Mouse (Mus musculus): ENCODE data around the gene Acyp2. TPM values are rescaled to one million over a fixed set of nuclear protein-coding genes. Genes with fewer than 3 reads are reported as not detected.
"Not testable (repeated sequence)": the region's sequence is repeated elsewhere in the genome, so short reads cannot be mapped to it uniquely, and the experiment has no call there.

Gene Acyp2
- polyA plus RNA-seq, 1 experiment from 2014 or later, result 39.3 TPM

- no peak overlapping the region for H3K4me2 ChIP-seq (ENCODE audit: low read length)
- no peak overlapping the region for H3K4me3 ChIP-seq (ENCODE audit: control insufficient read depth in 1 of 2, insufficient read depth in 1 of 2, low read depth in 1 of 2, low read length in 2 of 2)
- H3K27me3 ChIP-seq (ENCODE audit: control insufficient read depth, insufficient read depth, low read length), result no peaks in the 10 kb centered on the region
- no peaks in the 10 kb centered on the region for H3K36me3 ChIP-seq (ENCODE audit: control insufficient read depth, insufficient read depth, low read length)
- no peaks in the 10 kb centered on the region for H3K4me1 ChIP-seq (ENCODE audit: control insufficient read depth in 2 of 2, insufficient read depth in 2 of 2, low read length in 2 of 2)
- no peak overlapping the region for H3K9ac ChIP-seq (ENCODE audit: low read length)
- H3K9me3 ChIP-seq (ENCODE audit: control insufficient read depth, low read length), result no peaks in the 10 kb centered on the region
- 86% methylated on average over 1 of the region's 1 CpGs for WGBS
- ATAC-seq (ENCODE audit: insufficient number of reproducible peaks, insufficient read depth, low FRiP score, low read depth), result no peak
- no peak overlapping the region for H3K27ac ChIP-seq (replicated peaks in 1 of 2; ENCODE audit: control insufficient read depth in 1 of 2, insufficient read depth in 1 of 2, low read depth in 2 of 2, low read length in 2 of 2)
These were observed 1.0 kb upstream of the Acyp2 start for GRCm38 (mm10) chr11:30650416-30650815.

DNA sequence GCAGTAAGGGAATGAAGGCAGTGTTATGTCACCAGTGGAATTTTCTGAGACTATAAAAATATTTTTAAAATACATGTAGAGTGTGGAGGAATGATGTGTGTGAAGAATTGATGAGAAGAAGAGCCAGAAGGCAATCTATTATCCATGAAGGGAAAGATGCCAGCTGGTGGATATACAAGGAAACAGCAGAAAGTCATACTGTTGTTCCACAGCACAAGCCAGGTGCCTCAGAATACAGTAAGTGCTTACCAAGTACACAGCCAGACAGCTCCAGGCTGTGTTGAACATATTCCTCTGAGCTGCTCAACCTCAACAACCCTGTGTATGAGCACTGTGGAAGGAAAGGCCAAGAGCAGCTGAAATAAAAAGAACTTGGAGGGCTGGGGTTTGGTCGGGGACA, 13.7 kb downstream of the Acyp2 start:
- Histone ChIP-seq H3K9me3 (ENCODE audit: control insufficient read depth, low read length) (no peaks in the 10 kb centered on the region), H3K27me3 (ENCODE audit: control insufficient read depth, insufficient read depth, low read length) (no peaks in the 10 kb centered on the region), H3K9ac (ENCODE audit: low read length) (no peak overlapping the region), H3K4me2 (ENCODE audit: low read length) (no peak overlapping the region), H3K36me3 (ENCODE audit: control insufficient read depth, insufficient read depth, low read length) (no peaks in the 10 kb centered on the region), H3K27ac (replicated peaks in 1 of 2; ENCODE audit: control insufficient read depth in 1 of 2, insufficient read depth in 1 of 2, low read depth in 2 of 2, low read length in 2 of 2) (no peak overlapping the region), H3K4me3 (ENCODE audit: control insufficient read depth in 1 of 2, insufficient read depth in 1 of 2, low read depth in 1 of 2, low read length in 2 of 2) (no peak overlapping the region), H3K4me1 (ENCODE audit: control insufficient read depth in 2 of 2, insufficient read depth in 2 of 2, low read length in 2 of 2) (no peaks in the 10 kb centered on the region)
- no peak for ATAC-seq (ENCODE audit: insufficient number of reproducible peaks, insufficient read depth, low FRiP score, low read depth)
- WGBS, result 88% methylated on average over 1 of the region's 1 CpGs

DNA sequence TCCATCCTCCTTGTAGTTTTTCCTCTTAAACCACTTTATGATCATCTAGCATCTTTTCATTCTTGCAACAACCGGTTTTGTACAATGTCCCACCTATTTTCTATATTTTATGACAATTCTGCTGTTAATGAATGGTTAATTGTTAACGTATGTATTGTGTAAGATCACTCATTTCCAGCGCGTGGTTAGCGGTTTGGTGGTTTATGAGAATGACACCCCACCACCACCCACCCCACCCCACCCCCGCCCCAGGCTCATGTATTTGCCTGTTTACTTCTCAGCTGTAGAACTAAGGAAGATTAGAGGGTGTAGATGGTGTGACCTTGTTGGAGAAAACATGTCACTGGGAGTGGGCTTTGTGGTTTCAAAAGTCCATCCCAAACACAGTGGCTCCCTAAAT, 18.9 kb downstream of the Acyp2 start:
- Histone ChIP-seq H3K36me3 (ENCODE audit: control insufficient read depth, insufficient read depth, low read length) (peaks cover 5% of the 10 kb centered on the region), H3K4me2 (ENCODE audit: low read length) (no peak overlapping the region), H3K27ac (replicated peaks in 1 of 2; ENCODE audit: control insufficient read depth in 1 of 2, insufficient read depth in 1 of 2, low read depth in 2 of 2, low read length in 2 of 2) (no peak overlapping the region), H3K4me3 (ENCODE audit: control insufficient read depth in 1 of 2, insufficient read depth in 1 of 2, low read depth in 1 of 2, low read length in 2 of 2) (no peak overlapping the region), H3K9me3 (ENCODE audit: control insufficient read depth, low read length) (no peaks in the 10 kb centered on the region), H3K4me1 (ENCODE audit: control insufficient read depth in 2 of 2, insufficient read depth in 2 of 2, low read length in 2 of 2) (no peaks in the 10 kb centered on the region), H3K9ac (ENCODE audit: low read length) (no peak overlapping the region), H3K27me3 (ENCODE audit: control insufficient read depth, insufficient read depth, low read length) (no peaks in the 10 kb centered on the region)
- ATAC-seq (ENCODE audit: insufficient number of reproducible peaks, insufficient read depth, low FRiP score, low read depth), result no peak
- 83% methylated on average over 6 of the region's 6 CpGs for WGBS

- Histone ChIP-seq H3K4me3 (ENCODE audit: control insufficient read depth in 1 of 2, insufficient read depth in 1 of 2, low read depth in 1 of 2, low read length in 2 of 2) (no peak overlapping the region), H3K9me3 (ENCODE audit: control insufficient read depth, low read length) (no peaks in the 10 kb centered on the region), H3K4me1 (ENCODE audit: control insufficient read depth in 2 of 2, insufficient read depth in 2 of 2, low read length in 2 of 2) (peaks cover 3 to 7% of the 10 kb centered on the region in 2 experiments; a peak in 2 of 4 replicates), H3K9ac (ENCODE audit: low read length) (no peak overlapping the region), H3K27me3 (ENCODE audit: control insufficient read depth, insufficient read depth, low read length) (no peaks in the 10 kb centered on the region), H3K4me2 (ENCODE audit: low read length) (no peak overlapping the region), H3K36me3 (ENCODE audit: control insufficient read depth, insufficient read depth, low read length) (peaks cover 5% of the 10 kb centered on the region), H3K27ac (replicated peaks in 1 of 2; ENCODE audit: control insufficient read depth in 1 of 2, insufficient read depth in 1 of 2, low read depth in 2 of 2, low read length in 2 of 2) (no peak overlapping the region)
- no peak for ATAC-seq (ENCODE audit: insufficient number of reproducible peaks, insufficient read depth, low FRiP score, low read depth)
- 74% methylated on average over 2 of the region's 2 CpGs for WGBS
These were observed 26.2 kb downstream of the Acyp2 start for GRCm38 (mm10) chr11:30623218-30623617.

GRCm38 (mm10) chr11:30621386-30622363, 27.7 kb downstream of the Acyp2 start:
- not testable (repeated sequence) for H3K9me3 ChIP-seq (ENCODE audit: control insufficient read depth, low read length); H3K27ac ChIP-seq (replicated peaks in 1 of 2; ENCODE audit: control insufficient read depth in 1 of 2, insufficient read depth in 1 of 2, low read depth in 2 of 2, low read length in 2 of 2); ATAC-seq (ENCODE audit: insufficient number of reproducible peaks, insufficient read depth, low FRiP score, low read depth); H3K27me3 ChIP-seq (ENCODE audit: control insufficient read depth, insufficient read depth, low read length); H3K9ac ChIP-seq (ENCODE audit: low read length); H3K36me3 ChIP-seq (ENCODE audit: control insufficient read depth, insufficient read depth, low read length); H3K4me3 ChIP-seq (ENCODE audit: control insufficient read depth in 1 of 2, insufficient read depth in 1 of 2, low read depth in 1 of 2, low read length in 2 of 2); H3K4me1 ChIP-seq (ENCODE audit: control insufficient read depth in 2 of 2, insufficient read depth in 2 of 2, low read length in 2 of 2); H3K4me2 ChIP-seq (ENCODE audit: low read length)
- WGBS, result 79% methylated on average over 1 of the region's 1 CpGs

DNA sequence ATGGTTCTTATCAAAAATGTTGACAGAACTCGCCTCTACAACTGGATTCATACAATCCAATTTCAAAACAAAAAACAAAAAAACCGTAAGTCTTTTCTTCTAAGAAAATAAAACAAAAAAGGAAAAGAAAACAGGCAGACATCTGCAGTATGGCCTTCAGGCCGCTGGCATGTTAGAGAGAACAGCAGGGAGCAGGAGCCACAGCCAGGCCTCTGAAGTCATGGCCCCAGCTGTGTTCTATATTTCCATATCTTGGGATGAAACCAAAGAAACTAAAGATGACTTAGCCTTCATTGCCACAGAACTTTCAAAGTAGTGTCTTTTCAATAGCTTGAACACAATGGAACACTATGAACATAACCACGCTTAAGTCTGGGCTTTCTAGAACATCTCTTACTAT, 31.2 kb downstream of the Acyp2 start:
- H3K9me3 ChIP-seq (ENCODE audit: control insufficient read depth, low read length), result no peaks in the 10 kb centered on the region
- H3K4me3 ChIP-seq (ENCODE audit: control insufficient read depth in 1 of 2, insufficient read depth in 1 of 2, low read depth in 1 of 2, low read length in 2 of 2), result no peak overlapping the region
- WGBS, result 76% methylated on average over 4 of the region's 4 CpGs

GRCm38 (mm10) chr11:30617571-30618097, 31.8 kb downstream of the Acyp2 start:
- no peak overlapping the region for H3K4me2 ChIP-seq (ENCODE audit: low read length)
- ATAC-seq (ENCODE audit: insufficient number of reproducible peaks, insufficient read depth, low FRiP score, low read depth), result no peak
- no peaks in the 10 kb centered on the region for H3K36me3 ChIP-seq (ENCODE audit: control insufficient read depth, insufficient read depth, low read length)
- H3K4me1 ChIP-seq (ENCODE audit: control insufficient read depth in 2 of 2, insufficient read depth in 2 of 2, low read length in 2 of 2), result peaks cover 0 to 10% of the 10 kb centered on the region in 2 experiments; a peak in 1 of 4 replicates
- no peaks in the 10 kb centered on the region for H3K27me3 ChIP-seq (ENCODE audit: control insufficient read depth, insufficient read depth, low read length)
- no peak overlapping the region for H3K27ac ChIP-seq (replicated peaks in 1 of 2; ENCODE audit: control insufficient read depth in 1 of 2, insufficient read depth in 1 of 2, low read depth in 2 of 2, low read length in 2 of 2)
- WGBS, result 42% methylated on average over 2 of the region's 2 CpGs
- H3K4me3 ChIP-seq (ENCODE audit: control insufficient read depth in 1 of 2, insufficient read depth in 1 of 2, low read depth in 1 of 2, low read length in 2 of 2), result no peak overlapping the region
- H3K9ac ChIP-seq (ENCODE audit: low read length), result no peak overlapping the region
- no peaks in the 10 kb centered on the region for H3K9me3 ChIP-seq (ENCODE audit: control insufficient read depth, low read length)

More for the DNA sequence above, 31.2 kb downstream of the Acyp2 start:
- peaks cover 0 to 10% of the 10 kb centered on the region in 2 experiments; a peak in 1 of 4 replicates for H3K4me1 ChIP-seq (ENCODE audit: control insufficient read depth in 2 of 2, insufficient read depth in 2 of 2, low read length in 2 of 2)
- H3K27me3 ChIP-seq (ENCODE audit: control insufficient read depth, insufficient read depth, low read length), result no peaks in the 10 kb centered on the region
- H3K9ac ChIP-seq (ENCODE audit: low read length), result no peak overlapping the region
- no peaks in the 10 kb centered on the region for H3K36me3 ChIP-seq (ENCODE audit: control insufficient read depth, insufficient read depth, low read length)
- H3K27ac ChIP-seq (replicated peaks in 1 of 2; ENCODE audit: control insufficient read depth in 1 of 2, insufficient read depth in 1 of 2, low read depth in 2 of 2, low read length in 2 of 2), result no peak overlapping the region
- no peak overlapping the region for H3K4me2 ChIP-seq (ENCODE audit: low read length)
- ATAC-seq (ENCODE audit: insufficient number of reproducible peaks, insufficient read depth, low FRiP score, low read depth), result no peak
